Mouse (Mus musculus) ovary, postnatal 36 days (tissue): Measurements from ENCODE around the gene Fam20a.

ENCODE experiments used
- DNase-seq: peaks from one replicate; pipeline ENCODE4 v3.0.0; 2022; ENCODE audit warnings: low spot score, mixed read lengths

Fam20a gene

DNA sequence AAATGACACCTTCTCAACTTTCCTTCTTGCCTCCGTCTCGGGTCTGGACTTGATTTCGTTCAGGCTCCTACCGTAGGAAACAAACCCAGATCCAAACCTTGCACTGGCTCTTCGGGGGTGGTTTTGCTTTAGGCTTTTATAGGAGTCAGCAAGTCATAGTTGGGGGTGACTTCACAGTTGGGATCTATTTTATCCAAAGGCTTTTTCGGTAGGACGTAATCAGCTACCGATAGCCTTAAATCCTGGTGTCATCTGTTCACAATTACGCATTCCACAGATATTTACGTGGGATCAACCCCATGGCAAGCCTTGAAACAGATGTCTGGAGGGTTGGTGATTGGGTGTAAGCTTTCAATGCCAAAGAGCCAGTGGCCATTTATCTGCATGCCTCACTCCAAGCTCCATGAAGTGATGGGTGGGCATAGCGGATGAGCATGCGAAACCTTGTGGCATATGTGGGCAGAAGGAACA is 6.7 kb downstream of the Fam20a start:
- no peak for DNase-seq

GRCm38 (mm10) chr11:109714341-109715247 is 7.5 kb downstream of the Fam20a start:
- DNase-seq = no peak

DNA sequence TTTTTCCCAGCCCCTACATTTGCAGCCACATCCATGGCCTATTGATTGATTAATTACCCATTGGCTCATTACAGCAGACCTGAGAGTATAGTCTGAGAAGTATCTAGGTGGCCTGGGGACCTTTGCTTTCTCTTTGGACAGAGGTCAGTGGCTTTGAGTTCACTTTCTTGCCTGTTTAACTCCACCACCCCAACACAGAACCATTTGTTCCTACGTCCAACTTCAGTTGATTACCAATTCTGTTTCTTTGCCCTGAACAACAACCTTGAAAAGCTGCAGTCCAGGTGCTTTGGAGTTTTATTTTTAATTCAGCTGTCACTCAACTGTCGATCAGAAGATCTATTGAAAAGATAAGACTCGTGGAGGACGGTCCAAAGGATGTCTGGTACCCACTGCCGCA is 12.6 kb downstream of the Fam20a start:
- no peak for DNase-seq

GRCm38 (mm10) chr11:109708786-109709185 is 13.3 kb downstream of the Fam20a start:
- DNase-seq = no peak

GRCm38 (mm10) chr11:109707442-109707841 is 14.6 kb downstream of the Fam20a start:
- no peak for DNase-seq

GRCm38 (mm10) chr11:109706586-109706985 is 15.5 kb downstream of the Fam20a start:
- no peak for DNase-seq

- no peak for DNase-seq
Measured at GRCm38 (mm10) chr11:109706055-109706412, 16.0 kb downstream of the Fam20a start.

GRCm38 (mm10) chr11:109705336-109706054 is 16.6 kb downstream of the Fam20a start:
- no peak for DNase-seq

GRCm38 (mm10) chr11:109704311-109705205 is 17.5 kb downstream of the Fam20a start:
- no peak for DNase-seq

DNA sequence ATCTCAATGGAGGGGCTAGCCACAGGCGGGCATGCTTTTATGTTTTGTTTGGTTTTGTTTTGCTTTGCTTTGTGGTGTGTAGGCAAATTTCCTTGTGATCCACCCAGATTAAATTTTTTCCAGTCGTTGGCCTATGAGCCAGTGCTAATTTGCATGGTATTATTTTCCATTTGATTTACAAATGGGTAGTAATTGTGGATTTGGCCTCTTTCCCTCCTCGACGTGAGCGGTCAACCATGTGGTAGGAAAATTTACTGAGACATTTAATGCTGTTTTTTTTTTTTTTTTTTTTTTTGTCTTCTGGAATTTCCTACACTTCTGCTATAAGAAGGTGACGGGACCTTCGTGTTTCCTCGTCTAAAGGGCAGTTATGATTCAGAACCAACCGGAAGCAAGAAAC is 18.2 kb downstream of the Fam20a start:
- no peak for DNase-seq

- DNase-seq = no peak
Measured at GRCm38 (mm10) chr11:109702031-109702815, 19.9 kb downstream of the Fam20a start.

DNA sequence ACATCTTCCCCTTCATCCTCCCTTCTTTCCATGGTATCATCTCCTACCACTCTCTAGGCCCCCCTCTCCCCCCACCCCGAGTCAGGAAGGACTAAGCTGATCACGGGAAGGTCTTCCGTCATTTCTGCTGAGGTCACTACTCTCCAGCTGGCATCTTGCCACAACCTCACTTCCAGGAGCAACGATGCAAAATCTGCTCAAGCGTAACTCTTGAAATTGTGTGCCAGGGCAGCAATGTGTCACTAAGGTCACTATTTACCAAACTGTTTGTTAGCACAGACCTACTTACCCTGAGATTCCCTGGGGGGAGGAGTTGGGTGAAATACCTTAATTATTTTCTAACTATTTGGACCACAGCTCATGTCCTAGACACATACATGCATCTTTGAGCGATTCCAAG is 21.3 kb downstream of the Fam20a start:
- DNase-seq = no peak

- DNase-seq = no peak
Measured at GRCm38 (mm10) chr11:109699784-109700183, 22.3 kb downstream of the Fam20a start.

- DNase-seq = no peak
Measured at GRCm38 (mm10) chr11:109698740-109699139, 23.3 kb downstream of the Fam20a start.

DNA sequence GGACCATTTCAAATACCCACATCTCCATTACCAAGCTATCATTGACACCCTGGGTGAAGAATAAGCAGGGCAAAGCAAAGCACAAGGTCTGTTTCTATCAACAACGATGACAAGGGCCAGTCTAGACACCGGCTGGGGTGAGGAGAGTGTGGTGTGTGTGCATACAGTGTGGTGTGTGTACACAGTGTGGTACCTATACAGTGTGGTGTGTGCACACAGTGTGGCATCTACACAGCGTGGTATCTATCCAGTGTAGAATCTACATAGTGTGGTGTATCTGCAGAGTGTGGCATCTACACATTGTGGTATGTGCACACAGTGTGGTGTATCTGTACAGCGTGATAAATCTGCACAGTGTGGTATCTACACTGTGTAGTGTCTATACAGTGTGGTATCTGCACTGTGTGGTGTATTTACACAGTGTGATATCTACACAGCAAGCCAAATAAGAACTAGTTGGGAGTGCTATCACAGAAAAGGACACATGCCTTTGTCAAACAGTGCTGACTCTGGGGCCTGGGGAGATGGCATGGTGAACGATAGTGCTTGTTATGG is 24.9 kb downstream of the Fam20a start:
- DNase-seq = no peak

- DNase-seq = no peak
Measured at GRCm38 (mm10) chr11:109696519-109696918, 25.6 kb downstream of the Fam20a start.

DNA sequence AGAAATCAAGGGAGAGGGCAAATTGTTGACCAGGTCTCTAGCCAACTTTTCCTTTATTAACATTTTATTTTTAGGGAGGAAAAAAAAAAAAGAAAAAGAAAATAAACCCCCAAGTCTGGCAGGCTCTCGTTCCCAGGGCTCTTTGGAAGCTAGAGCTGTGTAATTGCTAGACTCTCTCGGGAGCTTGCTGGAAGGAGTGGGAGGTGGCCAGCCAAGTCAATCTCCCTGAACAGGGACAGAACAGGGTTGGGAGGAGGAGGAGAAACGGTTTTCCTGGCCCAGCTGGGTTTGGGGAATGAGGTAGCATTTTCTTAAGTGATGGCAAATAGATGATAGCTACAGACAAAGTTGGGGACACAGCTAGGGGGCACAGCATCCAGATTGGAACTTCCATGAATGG is 29.3 kb downstream of the Fam20a start:
- peak; percentile 24 for DNase-seq

- no peak for DNase-seq
Measured at GRCm38 (mm10) chr11:109689539-109689938, 32.5 kb downstream of the Fam20a start.

DNA sequence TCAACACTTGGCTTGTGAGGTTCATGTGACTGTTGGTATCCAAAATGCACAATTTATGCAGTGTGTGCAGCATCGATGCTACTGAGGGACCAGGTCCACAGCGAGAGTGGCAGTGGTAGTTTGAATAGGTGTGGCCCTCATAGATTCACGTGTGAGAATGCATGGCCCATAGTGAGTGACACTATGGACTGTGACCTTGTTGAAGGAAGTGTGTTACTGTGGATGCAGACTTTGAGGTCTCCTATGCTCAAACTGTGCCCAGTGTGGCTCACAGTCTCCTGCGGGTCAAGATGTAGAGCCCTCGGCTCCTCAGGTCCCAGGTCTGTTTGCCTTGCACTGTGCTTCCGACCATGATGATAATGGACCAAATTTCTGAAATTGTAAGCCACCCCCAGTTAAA is 39.9 kb downstream of the Fam20a start:
- no peak for DNase-seq

DNA sequence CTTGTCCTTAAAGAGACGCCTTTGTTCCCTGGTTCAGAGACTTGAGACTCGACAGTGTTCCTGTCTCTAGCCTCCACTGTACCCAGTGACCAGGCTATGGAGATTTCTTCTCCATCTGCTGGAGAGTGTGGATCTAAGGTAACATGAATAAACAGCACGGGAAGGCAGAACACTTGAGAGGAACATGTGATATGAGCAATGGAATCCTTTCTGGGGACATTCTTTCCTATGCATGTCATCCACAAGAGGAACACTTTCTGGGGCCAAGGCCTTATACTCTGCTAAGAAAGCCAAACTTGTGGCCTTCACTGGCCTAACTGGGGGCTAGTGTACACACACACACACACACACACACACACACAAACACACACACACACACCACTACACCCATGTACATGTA is 40.5 kb downstream of the Fam20a start:
- no peak for DNase-seq

GRCm38 (mm10) chr11:109680934-109681333 is 41.1 kb downstream of the Fam20a start:
- no peak for DNase-seq
